Mouse (Mus musculus): ENCODE measurements at regions not wholly inside any gene's neighbourhood (a gene's known extent, or its start where the extent isn't known, plus 50 kb on each side); places are given as distances from the start of the nearest gene placed in this dataset.

- TF ChIP-seq CTCF (IDR thresholded peaks at IDR 0.05; ENCODE audit: borderline replicate concordance, extremely low read depth, insufficient read depth, insufficient read length) (no peak), POLR2A (IDR thresholded peaks at IDR 0.05; ENCODE audit: borderline replicate concordance, extremely low read depth, insufficient read depth, insufficient read length, poor library complexity, severe bottlenecking) (no peak)
Measured at GRCm38 (mm10) chr3:140876201-140876895, 335.8 kb downstream of the Pdha2 start.
